8 mouse cellular contexts compared by ENCODE assay signal in the genomic region with DNA sequence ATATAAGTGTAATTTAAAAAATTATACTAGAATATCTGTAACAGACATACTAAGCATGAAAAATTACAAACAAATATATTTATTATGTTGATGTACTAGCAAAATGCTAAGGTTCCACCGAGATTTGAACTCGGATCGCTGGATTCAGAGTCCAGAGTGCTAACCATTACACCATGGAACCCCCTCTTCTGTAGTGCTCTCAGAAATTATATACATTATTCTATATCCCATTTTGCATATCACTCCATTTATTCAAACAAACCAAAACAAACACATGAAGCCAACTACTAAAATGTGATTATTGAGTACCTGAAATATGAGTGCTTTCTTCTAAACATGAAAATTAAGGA. TPM values are rescaled to one million over a fixed set of nuclear protein-coding genes. Genes with fewer than 3 reads are reported as not detected.
DNase-seq lines count a peak whose midpoint lies in the region; ATAC-seq lines count a peak whose summit lies in the region.

No protein-coding gene starts in this region.

- no peaks in the 10 kb centered on the region for H3K27me3 ChIP-seq in embryonic facial prominence, embryonic 12.5 days
- H3K27me3 ChIP-seq in hindbrain, embryonic 10.5 days (ENCODE audit: insufficient read depth, poor library complexity, severe bottlenecking): peaks cover 53% of the 10 kb centered on the region

- intact Hi-C loops in gastrocnemius, postnatal 36 days (cut with DNase I): loop anchor here (1.0 to 10.0 kb wide), 2 partner anchors 83 to 220 kb away; partner anchors contain the start of gene Rpl26

- H3K36me3 ChIP-seq in embryonic facial prominence, embryonic 12.5 days: no peaks in the 10 kb centered on the region
- H3K36me3 ChIP-seq in hindbrain, embryonic 10.5 days: no peaks in the 10 kb centered on the region

- DNase-seq in CD8-positive naive resting alpha-beta T cell, adult 2 months (ENCODE audit: low read depth in 2 of 2, low spot score in 2 of 2): peak; percentile 73 to 83
- peak; percentile 87 for DNase-seq in adipocyte (ENCODE audit: low spot score)
- peak; percentile 62 for DNase-seq in hindbrain, embryonic 10.5 days (ENCODE audit: low spot score)
- peak; percentile 75 for DNase-seq in layer of hippocampus, adult 9-10 months (ENCODE audit: low spot score)
- DNase-seq in lung, postnatal 25 days (ENCODE audit: low spot score): peak; percentile 81
- DNase-seq in skeletal muscle tissue, adult 2 months (ENCODE audit: low read depth, low spot score): peak; percentile 77
- no peak for DNase-seq in gastrocnemius, postnatal 36 days

- WGBS in embryonic facial prominence, embryonic 12.5 days: under 1% methylated on average over 3 of the region's 3 CpGs
- 0% methylated on average over 3 of the region's 3 CpGs for WGBS in hindbrain, embryonic 10.5 days

- H3K9ac ChIP-seq in embryonic facial prominence, embryonic 12.5 days: no peak overlapping the region

- peak overlapping the region; percentile 77 for H3K4me3 ChIP-seq in embryonic facial prominence, embryonic 12.5 days
- peak overlapping the region; percentile 92 for H3K4me3 ChIP-seq in hindbrain, embryonic 10.5 days

- H3K27ac ChIP-seq in embryonic facial prominence, embryonic 12.5 days: no peak overlapping the region
- H3K27ac ChIP-seq in hindbrain, embryonic 10.5 days: no peak overlapping the region

- H3K4me1 ChIP-seq in embryonic facial prominence, embryonic 12.5 days: peaks cover 29% of the 10 kb centered on the region
- peaks cover 51% of the 10 kb centered on the region for H3K4me1 ChIP-seq in hindbrain, embryonic 10.5 days (replicated peaks)

- ATAC-seq in embryonic facial prominence, embryonic 12.5 days (ENCODE audit: insufficient number of reproducible peaks, insufficient read depth, low FRiP score, low TSS enrichment): no peak

- H3K4me2 ChIP-seq in embryonic facial prominence, embryonic 12.5 days (replicated peaks): peak overlapping the region; percentile 88; the same call in 1 of the 2 replicates

- no peaks in the 10 kb centered on the region for H3K9me3 ChIP-seq in embryonic facial prominence, embryonic 12.5 days
- H3K9me3 ChIP-seq in hindbrain, embryonic 10.5 days: no peaks in the 10 kb centered on the region

RNA-seq across cellular contexts. Expression of gene Aloxe3, which starts 1.2 kb away (rescaled TPM):
- 0.47 and 0.89 TPM in 2 replicates for polyA plus RNA-seq in embryonic facial prominence, embryonic 12.5 days (2016; fragmentation: Nextera tagmentation; extraction: Ambion mirVana)
- 0.22 TPM in 1 of 2 replicates, not detected in the other for polyA plus RNA-seq in hindbrain, embryonic 10.5 days (2016; fragmentation: Nextera tagmentation; extraction: Ambion mirVana)
- not detected for total RNA-seq in gastrocnemius, postnatal 36 days (2021)

RNA-seq across cellular contexts. Expression of gene 9130213A22Rik, which starts 2.1 kb away (rescaled TPM):
- polyA plus RNA-seq in embryonic facial prominence, embryonic 12.5 days (2016; fragmentation: Nextera tagmentation; extraction: Ambion mirVana): 0.14 and 0.40 TPM in 2 replicates
- polyA plus RNA-seq in hindbrain, embryonic 10.5 days (2016; fragmentation: Nextera tagmentation; extraction: Ambion mirVana): 0.13 TPM in 1 of 2 replicates, not detected in the other
- not detected for total RNA-seq in gastrocnemius, postnatal 36 days (2021)

RNA-seq across cellular contexts. Expression of gene Hes7, which starts 4.3 kb away (rescaled TPM):
- polyA plus RNA-seq in embryonic facial prominence, embryonic 12.5 days (2016; fragmentation: Nextera tagmentation; extraction: Ambion mirVana): 0.65 and 0.73 TPM in 2 replicates
- polyA plus RNA-seq in hindbrain, embryonic 10.5 days (2016; fragmentation: Nextera tagmentation; extraction: Ambion mirVana): 0.14 and 0.48 TPM in 2 replicates
- total RNA-seq in gastrocnemius, postnatal 36 days (2021): not detected

RNA-seq across cellular contexts. Expression of gene Per1, which starts 29.5 kb away (rescaled TPM):
- 11.4 and 11.5 TPM in 2 replicates for polyA plus RNA-seq in embryonic facial prominence, embryonic 12.5 days (2016; fragmentation: Nextera tagmentation; extraction: Ambion mirVana)
- polyA plus RNA-seq in hindbrain, embryonic 10.5 days (2016; fragmentation: Nextera tagmentation; extraction: Ambion mirVana): 7.8 and 9.8 TPM in 2 replicates
- 10 to 100 TPM; 60.9 to 89.0 TPM for total RNA-seq in gastrocnemius, postnatal 36 days (2021)

RNA-seq across cellular contexts. Expression of gene Alox12b, which starts 32.3 kb away (rescaled TPM):
- polyA plus RNA-seq in embryonic facial prominence, embryonic 12.5 days (2016; fragmentation: Nextera tagmentation; extraction: Ambion mirVana): 0.15 and 0.19 TPM in 2 replicates
- polyA plus RNA-seq in hindbrain, embryonic 10.5 days (2016; fragmentation: Nextera tagmentation; extraction: Ambion mirVana): not detected in 2 replicates
- not detected for total RNA-seq in gastrocnemius, postnatal 36 days (2021)

Comparison
In these comparisons a context has a peak if more than half of its experiments do, and no peak if none do; other contexts are left out.
1. DNase-seq: peak in CD8-positive naive resting alpha-beta T cell, adult 2 months (2 of 2), adipocyte (single experiment), hindbrain, embryonic 10.5 days (single experiment), layer of hippocampus, adult 9-10 months (single experiment), lung, postnatal 25 days (single experiment) and skeletal muscle tissue, adult 2 months (single experiment); none in gastrocnemius, postnatal 36 days (0 of 2).